Mouse (Mus musculus): ENCODE data around the gene Kin. TPM values are rescaled to one million over a fixed set of nuclear protein-coding genes. Genes with fewer than 3 reads are reported as not detected.
A peak's percentile ranks its signal among the peaks of the same experiment; 100 is the strongest.

The Kin gene
- total RNA-seq, 2 experiments from 2014 or later: 11.2 to 12.1 TPM

DNA sequence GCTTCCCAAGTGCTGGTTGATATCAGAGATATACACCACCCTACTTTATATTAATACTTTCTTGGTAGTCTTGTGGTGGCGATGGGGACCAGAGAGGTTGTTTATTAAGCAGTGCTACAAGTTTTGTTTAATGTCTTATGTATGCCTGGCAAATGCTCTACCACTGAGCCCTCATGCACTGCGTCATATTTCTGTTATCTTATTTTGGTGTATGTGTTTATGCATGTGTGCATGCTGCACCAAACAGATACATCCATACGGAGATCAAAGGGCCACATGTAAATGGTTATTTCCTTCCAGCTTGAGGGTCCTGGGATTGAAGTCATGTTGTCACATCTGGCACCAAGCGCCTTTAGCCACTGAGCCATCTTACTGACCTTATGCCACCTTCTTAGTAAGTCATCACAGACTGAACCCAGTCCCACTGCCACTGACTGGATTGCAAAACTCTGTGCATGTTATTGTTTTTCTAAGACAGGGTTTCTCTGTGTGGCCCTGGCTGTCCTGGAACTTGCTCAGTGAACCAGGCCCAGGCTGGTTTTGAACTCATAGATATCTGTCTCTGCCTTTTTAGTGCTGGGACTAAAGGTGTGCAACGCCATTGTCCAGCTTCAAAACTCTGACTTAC is 1.2 kb downstream of the Kin start:
- no peak for DNase-seq (ENCODE audit: low spot score in 2 of 2)
- H3K27ac ChIP-seq: no peak overlapping the region
- peak overlapping the region; percentile 79 for H3K4me3 ChIP-seq
- no peak for TF ChIP-seq CTCF (conservative IDR thresholded peaks at IDR 0.05)

DNA sequence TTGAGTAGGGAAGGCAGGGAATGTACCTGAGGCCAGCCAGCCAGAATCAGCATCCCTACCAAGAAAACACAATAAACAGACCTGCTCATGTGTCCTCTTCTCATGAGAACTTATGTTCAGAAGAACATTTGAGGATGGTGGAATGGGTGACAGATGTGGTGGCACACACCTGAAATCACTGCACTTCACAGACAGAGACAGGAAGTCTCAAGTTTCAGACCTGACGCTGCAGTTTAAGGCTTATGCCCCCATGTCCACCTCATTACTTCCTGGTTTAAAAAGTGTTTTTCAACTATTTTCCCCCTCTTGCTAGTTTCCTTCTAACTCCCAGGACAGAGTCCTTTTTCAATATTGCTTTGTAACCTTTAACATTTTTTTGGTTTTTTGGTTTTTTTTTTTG is 2.3 kb downstream of the Kin start:
- Histone ChIP-seq H3K4me3 (no peak overlapping the region), H3K27ac (no peak overlapping the region)
- no peak for TF ChIP-seq CTCF (conservative IDR thresholded peaks at IDR 0.05)
- no peak for DNase-seq (ENCODE audit: low spot score in 2 of 2)

DNA sequence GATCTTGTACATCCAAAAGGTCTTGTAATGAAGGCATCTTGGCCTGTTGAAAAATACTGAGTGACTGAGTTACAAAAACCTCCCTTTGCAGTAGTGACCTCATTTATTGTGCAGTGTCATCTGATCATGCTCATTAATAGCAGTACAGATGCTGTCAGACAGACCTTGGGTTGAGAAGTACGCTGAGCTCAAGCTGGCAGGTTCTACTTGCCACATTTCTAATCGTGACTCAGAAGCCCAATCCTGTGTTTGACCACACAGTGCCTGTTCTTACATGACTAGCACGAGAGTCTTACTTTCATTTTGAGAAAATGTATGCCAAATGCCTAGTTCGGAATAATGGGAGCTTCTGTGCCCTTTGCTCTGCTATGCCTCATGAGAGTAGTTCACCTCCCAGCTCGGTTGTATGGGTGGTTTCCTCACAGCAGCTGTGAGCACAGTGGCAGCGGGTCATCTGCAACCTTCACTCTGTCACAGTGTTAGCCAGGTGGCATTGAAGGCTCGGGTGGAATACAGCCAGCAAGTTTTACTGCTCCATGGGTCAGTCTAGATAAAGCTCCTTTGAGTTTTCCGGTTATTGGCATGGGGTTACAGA is 7.0 kb downstream of the Kin start:
- TF ChIP-seq CTCF (conservative IDR thresholded peaks at IDR 0.05): no peak
- no peak overlapping the region for H3K4me3 ChIP-seq
- DNase-seq (ENCODE audit: low spot score in 2 of 2): no peak
- H3K27ac ChIP-seq: no peak overlapping the region

DNA sequence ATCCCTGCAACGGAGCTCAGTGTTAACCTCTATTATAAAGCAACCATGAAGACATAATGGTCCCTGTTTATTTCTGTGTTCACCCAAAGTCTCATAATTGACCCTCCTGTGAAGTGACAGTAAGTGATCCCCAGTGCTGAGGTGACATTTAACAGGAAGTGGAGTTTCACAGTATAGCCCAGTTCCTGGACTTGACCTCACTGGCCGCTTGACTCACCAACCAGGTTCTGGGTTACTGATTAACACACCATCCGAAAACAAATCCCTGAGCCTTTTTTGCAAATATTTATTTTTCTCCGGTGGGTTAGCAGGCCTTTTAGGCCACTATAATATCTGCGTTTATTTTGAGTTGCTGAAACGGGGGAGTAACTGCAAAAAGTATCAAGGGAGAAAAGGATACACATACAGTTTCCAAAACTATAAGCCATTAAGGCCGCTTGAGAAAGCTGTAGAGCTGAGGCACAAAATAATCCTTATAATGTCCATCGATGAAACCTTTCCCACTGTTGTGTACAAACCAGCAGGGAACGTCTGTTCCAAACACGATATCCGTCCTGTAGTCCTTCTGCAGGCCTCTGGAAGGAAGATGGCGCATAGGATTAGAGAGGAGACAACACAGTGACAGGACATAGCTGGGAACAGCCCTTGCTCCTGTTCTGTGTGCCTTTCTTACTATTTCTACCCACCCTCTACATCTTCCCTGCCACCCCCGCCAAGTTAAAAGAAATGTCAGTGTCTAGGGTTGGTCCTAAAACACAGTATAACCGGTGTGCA is 14.1 kb downstream of the Kin start:
- no peak overlapping the region for H3K4me3 ChIP-seq
- H3K27ac ChIP-seq: no peak overlapping the region
- no peak for DNase-seq (ENCODE audit: low spot score in 2 of 2)
- no peak for TF ChIP-seq CTCF (conservative IDR thresholded peaks at IDR 0.05)

- TF ChIP-seq CTCF (conservative IDR thresholded peaks at IDR 0.05): peak; percentile 88
Measured at GRCm38 (mm10) chr2:10098598-10099215, 18.3 kb downstream of the Kin start.

DNA sequence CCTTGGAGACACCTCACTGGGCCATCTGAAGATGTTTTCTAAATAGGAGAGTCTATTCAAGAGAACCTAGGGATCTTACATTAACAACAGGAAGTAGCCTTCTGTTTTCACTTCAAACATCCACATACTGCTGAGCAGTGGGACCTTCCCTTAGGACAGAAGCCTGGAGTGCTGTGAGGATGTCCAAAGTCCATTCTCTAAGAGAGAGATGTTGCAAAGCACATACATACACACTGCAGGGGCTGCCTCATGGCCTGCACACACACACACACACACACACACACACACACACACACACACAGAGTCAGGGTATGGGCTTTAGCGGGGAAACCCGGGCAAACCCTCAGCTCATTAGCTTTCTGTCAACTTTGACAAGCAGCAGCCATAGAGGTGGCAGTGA is 20.1 kb downstream of the Kin start:
- H3K27ac ChIP-seq: no peak overlapping the region

More at GRCm38 (mm10) chr2:10098598-10099215, 18.3 kb downstream of the Kin start:
- Histone ChIP-seq H3K27ac (no peak overlapping the region), H3K4me3 (no peak overlapping the region)
- peak; percentile 23 to 65 for DNase-seq (ENCODE audit: low spot score in 2 of 2)

GRCm38 (mm10) chr2:10101180-10101579 is 20.8 kb downstream of the Kin start:
- TF ChIP-seq CTCF (conservative IDR thresholded peaks at IDR 0.05): peak; percentile 93
- Histone ChIP-seq H3K27ac (no peak overlapping the region), H3K4me3 (no peak overlapping the region)
- DNase-seq (ENCODE audit: low spot score in 2 of 2): peak; percentile 33 to 59

More for the DNA sequence above, 20.1 kb downstream of the Kin start:
- no peak for DNase-seq (ENCODE audit: low spot score in 2 of 2)
- H3K4me3 ChIP-seq: no peak overlapping the region
- TF ChIP-seq CTCF (conservative IDR thresholded peaks at IDR 0.05): no peak

GRCm38 (mm10) chr2:10108535-10109189 is 28.3 kb downstream of the Kin start:
- H3K4me3 ChIP-seq: no peak overlapping the region
- no peak for DNase-seq (ENCODE audit: low spot score in 2 of 2)
- H3K27ac ChIP-seq: no peak overlapping the region
- TF ChIP-seq CTCF (conservative IDR thresholded peaks at IDR 0.05): no peak

DNA sequence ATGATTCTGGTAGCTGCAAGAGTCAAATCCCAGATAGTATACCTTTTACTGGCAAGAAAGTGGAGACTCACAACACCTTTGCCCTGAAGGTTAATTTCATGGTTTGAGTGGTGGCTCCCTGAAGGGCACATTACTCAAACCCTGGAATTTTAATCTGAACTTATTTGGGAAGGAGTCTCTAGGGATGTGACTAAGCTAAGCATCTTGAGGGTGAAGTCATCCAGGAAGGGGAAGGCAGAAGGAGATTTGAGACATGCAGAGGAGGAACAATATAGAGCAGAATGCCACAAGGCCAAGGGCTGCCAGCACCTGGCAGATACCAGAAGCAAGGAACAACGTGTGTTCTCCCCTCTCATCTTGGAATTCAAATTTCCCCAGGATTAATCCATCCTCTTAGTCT is 38.4 kb downstream of the Kin start:
- H3K27ac ChIP-seq: no peak overlapping the region
- no peak for DNase-seq (ENCODE audit: low spot score in 2 of 2)
- H3K4me3 ChIP-seq: no peak overlapping the region
- TF ChIP-seq CTCF (conservative IDR thresholded peaks at IDR 0.05): no peak

DNA sequence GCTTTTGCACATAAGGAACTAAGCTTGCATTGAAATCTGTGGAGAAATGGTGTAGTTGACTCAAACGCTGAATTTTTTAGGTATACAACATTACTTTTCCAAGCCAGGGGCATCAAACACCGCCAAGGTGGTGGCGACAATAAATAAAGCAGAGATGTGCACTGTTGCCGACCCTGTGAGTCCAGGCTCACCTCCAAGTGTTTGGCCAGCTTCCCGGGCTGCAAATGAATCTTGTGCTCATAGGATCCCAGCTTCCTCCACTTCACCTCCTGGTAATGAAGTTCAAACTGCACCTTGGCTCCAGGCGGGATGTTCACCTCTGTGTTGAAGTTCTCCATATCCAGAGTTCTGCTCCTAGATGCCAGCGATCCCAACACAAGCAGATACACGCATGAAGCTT is 38.9 kb downstream of the Kin start:
- no peak overlapping the region for H3K27ac ChIP-seq
- DNase-seq (ENCODE audit: low spot score in 2 of 2): no peak
- no peak for TF ChIP-seq CTCF (conservative IDR thresholded peaks at IDR 0.05)
- H3K4me3 ChIP-seq: no peak overlapping the region

GRCm38 (mm10) chr2:10121826-10122225 is 41.4 kb downstream of the Kin start:
- no peak overlapping the region for H3K4me3 ChIP-seq
- TF ChIP-seq CTCF (conservative IDR thresholded peaks at IDR 0.05): no peak

DNA sequence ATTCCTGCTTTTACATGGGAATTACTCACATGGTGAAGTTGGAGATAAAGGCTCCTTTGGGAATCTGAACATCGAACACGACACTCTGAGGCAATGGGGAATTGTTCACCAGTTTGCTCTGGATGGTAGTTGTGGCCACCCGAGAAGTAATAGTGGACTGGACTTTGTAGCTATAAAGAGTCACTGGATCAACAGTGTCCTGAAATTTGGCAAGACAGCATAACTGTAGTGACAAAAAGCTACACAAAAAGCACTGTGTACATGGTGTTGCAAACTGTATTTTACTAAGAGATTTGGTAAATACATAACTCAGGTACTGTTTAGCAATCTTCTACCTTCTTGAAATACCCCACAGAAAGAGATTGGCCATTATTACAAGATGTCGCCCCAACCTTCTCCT is 45.7 kb downstream of the Kin start:
- DNase-seq (ENCODE audit: low spot score in 2 of 2): no peak
- H3K4me3 ChIP-seq: no peak overlapping the region
- H3K27ac ChIP-seq: no peak overlapping the region
- no peak for TF ChIP-seq CTCF (conservative IDR thresholded peaks at IDR 0.05)

More at GRCm38 (mm10) chr2:10121826-10122225, 41.4 kb downstream of the Kin start:
- DNase-seq (ENCODE audit: low spot score in 2 of 2): no peak
- no peak overlapping the region for H3K27ac ChIP-seq

GRCm38 (mm10) chr2:10127471-10127870 is 47.1 kb downstream of the Kin start:
- DNase-seq (ENCODE audit: low spot score in 2 of 2): no peak
- TF ChIP-seq CTCF (conservative IDR thresholded peaks at IDR 0.05): no peak
- Histone ChIP-seq H3K4me3 (no peak overlapping the region), H3K27ac (no peak overlapping the region)
